Mouse (Mus musculus) inflammation-experienced regulatory T-cells, adult 16 weeks (primary cell): ENCODE data around the gene Ccnd3. TPM values are rescaled to one million over a fixed set of nuclear protein-coding genes. Genes with fewer than 3 reads are reported as not detected.

ENCODE experiments used
- polyA plus RNA-seq: library from polyadenylated mRNA; unstranded; fragments of 100-300 nt; shearing (Covaris generic); gene quantifications from one replicate; pipeline ENCODE4 v1.2.1, GENCODE M21; 2017

Ccnd3 gene
- 282 TPM for polyA plus RNA-seq

GRCm38 (mm10) chr17:47504941-47505346, at the start of gene Ccnd3:
TSS of gene Ccnd3 (plus strand) at chr17:47505051.

GRCm38 (mm10) chr17:47501946-47502706, 2.7 kb upstream of the Ccnd3 start, which contains the start of gene Taf8:
TSS of gene Taf8 (minus strand) at chr17:47502292.

GRCm38 (mm10) chr17:47610849-47611660, 106.2 kb downstream of the Ccnd3 start, which contains the start of the genes Bysl, Med20 and Gm20517:
TSS of gene Bysl (minus strand) at chr17:47611492.
TSS of gene Med20 (plus strand) at chr17:47611582.
TSS of gene Gm20517 (plus strand) at chr17:47611589.

GRCm38 (mm10) chr17:47630678-47631065, 125.8 kb downstream of the Ccnd3 start, which contains the start of gene Usp49:
TSS of gene Usp49 (plus strand) at chr17:47630690.

Other genes with a start within 250 kb of the Ccnd3 start
- 49.0 TPM for gene Mrps10, start 136.2 kb upstream of the Ccnd3 start, polyA plus RNA-seq
- gene Guca1b, start 119.7 kb upstream of the Ccnd3 start, polyA plus RNA-seq: 2.4 TPM
- gene Guca1a, start 104.5 kb upstream of the Ccnd3 start, polyA plus RNA-seq: not detected
- not detected for gene AI661453, start 68.4 kb upstream of the Ccnd3 start, polyA plus RNA-seq
- gene 1700001C19Rik, start 67.7 kb upstream of the Ccnd3 start, polyA plus RNA-seq: not detected
- 58.9 TPM for gene Taf8, start 2.8 kb upstream of the Ccnd3 start, polyA plus RNA-seq
- gene Bysl, start 106.4 kb downstream of the Ccnd3 start, polyA plus RNA-seq: 18.2 TPM
- 46.2 TPM for gene Med20, start 106.5 kb downstream of the Ccnd3 start, polyA plus RNA-seq
- 0.73 TPM for gene Gm20517, start 106.5 kb downstream of the Ccnd3 start, polyA plus RNA-seq
- 0.30 TPM for gene Usp49, start 125.6 kb downstream of the Ccnd3 start, polyA plus RNA-seq
- gene Tomm6, start 183.3 kb downstream of the Ccnd3 start, polyA plus RNA-seq: 261 TPM
- gene Frs3, start 184.0 kb downstream of the Ccnd3 start, polyA plus RNA-seq: 0.94 TPM
- gene Gm21981, start 189.4 kb downstream of the Ccnd3 start, polyA plus RNA-seq: not detected
- gene Prickle4, start 189.7 kb downstream of the Ccnd3 start, polyA plus RNA-seq: not detected
- not detected for gene Pgc, start 221.8 kb downstream of the Ccnd3 start, polyA plus RNA-seq
- gene Tfeb, start 232.0 kb downstream of the Ccnd3 start, polyA plus RNA-seq: 19.8 TPM